Mouse (Mus musculus) megakaryocyte, embryonic 14.5 days (primary cell): ENCODE results near the gene Jmjd7.

ENCODE experiments used
- FLI1 ChIP-seq: IDR thresholded peaks from 2 replicates; pipeline ENCODE4 v1.6.1; 2012; ENCODE audit warnings: low read length, inconsistent platforms, mixed read lengths
- GATA1 ChIP-seq: IDR thresholded peaks from 3 replicates; pipeline ENCODE4 v1.6.1; 2012; ENCODE audit warnings: mixed read lengths, low read length, inconsistent platforms, borderline replicate concordance

- TF ChIP-seq GATA1 (no peak), FLI1 (no peak)
Measured at GRCm38 (mm10) chr2:120027950-120028331, 658 bp downstream of the Jmjd7 start.
